Mouse (Mus musculus): ENCODE results near the gene Arhgap31. TPM values are rescaled to one million over a fixed set of nuclear protein-coding genes. Genes with fewer than 3 reads are reported as not detected.

Gene Arhgap31
- 9.8 TPM for total RNA-seq (2023)

DNA sequence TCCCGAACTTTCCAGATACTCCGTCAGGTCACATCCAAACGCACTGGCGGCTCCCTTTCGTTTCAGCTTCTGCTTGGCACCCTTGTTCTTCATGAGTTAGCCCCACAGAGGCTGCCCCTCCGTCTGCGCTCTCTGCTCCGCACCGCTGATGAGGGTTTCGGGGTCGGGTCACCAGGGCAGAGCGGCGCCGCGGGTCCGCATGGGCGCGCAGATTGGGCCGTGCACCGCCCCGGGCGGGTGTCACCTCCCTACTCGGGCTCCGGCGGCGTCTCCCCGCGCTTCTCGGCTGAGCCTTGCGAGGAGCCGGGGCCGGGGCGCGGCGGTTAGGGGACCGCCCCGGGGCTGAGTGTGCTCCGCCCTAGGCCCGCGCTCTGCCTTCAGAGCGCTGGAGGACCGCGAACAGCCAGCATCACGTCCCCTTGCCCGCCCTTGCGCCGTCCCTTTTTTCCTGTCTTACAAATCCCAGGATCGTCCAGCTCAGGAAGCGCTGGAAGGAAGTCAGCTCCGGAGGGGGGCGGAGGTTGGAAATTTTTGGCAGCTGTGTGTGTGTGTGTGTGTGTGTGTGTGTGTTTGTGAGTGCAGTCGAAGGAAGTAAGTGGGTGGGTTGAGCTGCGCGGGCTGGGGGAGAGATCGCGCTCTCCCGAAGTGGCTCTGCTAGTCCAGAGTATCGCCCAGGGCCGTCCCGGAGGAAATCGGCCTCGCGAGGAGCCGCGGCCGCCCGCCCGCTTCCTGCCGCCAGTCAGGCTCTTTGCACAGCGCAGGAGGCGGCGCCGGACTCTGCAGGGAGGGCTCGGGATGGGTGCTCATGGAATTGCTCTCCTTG lies at the start of gene Arhgap31:
TSS of gene Arhgap31 (minus strand) at position 694 of the 823 bp plus-strand sequence.

DNA sequence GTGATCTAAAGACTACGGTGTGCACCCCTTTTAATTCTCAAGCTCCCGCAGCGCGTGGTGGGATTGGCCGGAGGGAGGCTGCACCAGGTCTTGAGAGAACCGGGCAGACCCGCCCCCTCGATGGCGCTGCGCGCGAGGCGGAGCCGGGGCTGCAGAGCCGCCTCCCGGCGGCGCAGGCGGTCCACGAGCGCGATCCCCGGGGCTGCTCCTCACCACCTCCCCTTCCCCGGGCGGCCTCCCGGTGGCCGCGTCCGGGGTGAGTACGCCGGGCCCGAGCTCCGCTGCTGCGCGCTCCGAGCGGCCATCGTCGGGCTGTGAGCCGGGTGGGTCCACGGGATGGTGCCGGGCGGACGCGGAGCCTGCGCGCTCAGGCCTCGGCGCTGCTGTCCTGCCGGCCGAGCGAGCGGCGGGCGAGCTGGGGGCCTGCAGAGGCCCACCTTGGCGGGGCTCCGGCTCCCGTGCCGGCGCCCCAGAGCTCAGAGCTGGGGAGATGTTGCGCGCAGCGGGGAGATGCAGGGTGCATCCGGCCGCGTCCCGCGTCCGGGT lies 29.1 kb upstream of the Arhgap31 start, which contains the start of gene B4galt4:
TSS of gene B4galt4 (plus strand) at position 152 of the 546 bp plus-strand sequence.

DNA sequence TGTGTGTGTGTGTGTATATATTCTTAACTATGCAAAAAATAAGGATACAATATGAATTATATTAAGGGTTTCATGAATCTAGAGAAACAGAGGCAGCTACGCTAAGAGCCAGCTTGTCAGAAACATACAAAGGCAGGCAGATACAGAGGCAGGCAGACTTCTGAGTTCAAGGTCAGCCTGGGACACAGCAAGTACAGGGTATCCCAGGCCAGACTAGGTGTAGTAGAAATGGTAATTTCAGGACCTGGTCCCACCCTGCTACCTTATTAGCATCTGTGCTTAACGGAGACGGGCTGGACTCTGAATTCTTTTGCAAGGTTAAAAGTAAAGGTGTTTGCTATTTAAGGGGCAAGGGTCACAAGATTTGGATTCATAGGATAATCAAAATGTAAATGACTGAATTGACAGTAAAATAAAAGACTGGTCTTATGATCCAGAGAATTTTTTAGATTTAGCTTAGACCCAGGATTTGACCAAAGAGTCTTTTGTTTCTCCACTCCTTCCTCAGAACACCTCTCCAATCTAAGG lies 154.8 kb downstream of the Arhgap31 start, which contains the start of gene Tmem39a:
TSS of gene Tmem39a (plus strand) at position 478 of the 528 bp plus-strand sequence.

DNA sequence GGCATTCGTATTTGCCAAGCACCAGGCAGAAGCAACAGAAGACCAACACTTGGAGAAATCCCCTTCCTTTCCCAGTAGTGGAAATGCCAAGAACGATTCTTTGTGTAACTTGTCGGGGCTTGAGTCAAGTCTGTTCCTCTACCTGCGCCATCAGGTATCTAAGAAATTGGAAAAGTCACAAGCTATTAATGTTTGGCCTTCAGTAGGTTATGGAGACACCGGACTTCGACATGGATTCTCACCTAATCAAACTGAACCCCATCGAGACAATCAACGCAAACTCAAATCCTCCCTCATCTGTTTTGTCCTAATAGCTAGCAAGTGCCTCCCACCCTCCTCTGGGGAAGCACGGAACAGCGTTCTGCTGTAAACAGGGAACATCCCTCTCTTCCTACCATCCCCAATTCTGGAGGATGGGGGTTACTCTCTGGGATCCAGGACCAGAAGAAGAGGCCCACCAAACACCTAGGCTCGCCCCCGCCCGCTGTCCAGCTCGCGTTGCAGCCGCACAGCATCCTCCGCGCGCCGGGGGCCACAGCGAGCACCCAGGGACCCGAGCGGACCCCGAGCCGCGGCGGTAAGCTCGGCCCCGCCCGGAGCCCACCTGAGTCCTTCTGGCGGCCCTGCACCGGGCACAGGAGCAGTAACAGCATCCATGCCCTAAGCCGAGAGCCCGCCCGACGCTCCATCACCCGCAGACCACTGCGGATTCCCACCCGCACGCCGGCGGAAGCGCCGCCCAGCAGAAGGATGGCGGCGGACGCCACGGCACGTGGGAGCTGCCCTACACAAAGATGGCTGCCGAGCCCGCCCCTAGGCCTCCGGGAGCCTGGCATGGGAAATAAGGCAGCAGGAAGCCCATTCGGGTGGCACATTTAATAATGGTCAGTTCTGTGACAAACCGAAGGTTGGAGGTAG lies 163.3 kb downstream of the Arhgap31 start, which contains the start of gene Poglut1:
TSS of gene Poglut1 (minus strand) at position 780 of the 918 bp plus-strand sequence.

Other genes starting within 250 kb of the Arhgap31 start
- 14.4 TPM for gene Timmdc1, start 190.6 kb downstream of the Arhgap31 start, total RNA-seq (2023)
- gene Poglut1, start 163.0 kb downstream of the Arhgap31 start, total RNA-seq (2023), result 22.0 TPM
- 50.6 TPM for gene Tmem39a, start 154.6 kb downstream of the Arhgap31 start, total RNA-seq (2023)
- 0.86 TPM for gene B4galt4, start 29.0 kb upstream of the Arhgap31 start, total RNA-seq (2023)
- not detected for gene Upk1b, start 87.1 kb upstream of the Arhgap31 start, total RNA-seq (2023)
- not detected for gene 4930435E12Rik, start 115.5 kb upstream of the Arhgap31 start, total RNA-seq (2023)
- gene Igsf11, start 179.4 kb upstream of the Arhgap31 start, total RNA-seq (2023), result not detected

Measured in CD8-positive naive resting alpha-beta T cell, adult 57 days (primary cell).